Mouse (Mus musculus): Measurements from ENCODE around the gene Ppp5c. TPM values are rescaled to one million over a fixed set of nuclear protein-coding genes. Genes with fewer than 3 reads are reported as not detected.

Gene Ppp5c
- polyA plus RNA-seq, 1 experiment from 2014 or later: 101 TPM

DNA sequence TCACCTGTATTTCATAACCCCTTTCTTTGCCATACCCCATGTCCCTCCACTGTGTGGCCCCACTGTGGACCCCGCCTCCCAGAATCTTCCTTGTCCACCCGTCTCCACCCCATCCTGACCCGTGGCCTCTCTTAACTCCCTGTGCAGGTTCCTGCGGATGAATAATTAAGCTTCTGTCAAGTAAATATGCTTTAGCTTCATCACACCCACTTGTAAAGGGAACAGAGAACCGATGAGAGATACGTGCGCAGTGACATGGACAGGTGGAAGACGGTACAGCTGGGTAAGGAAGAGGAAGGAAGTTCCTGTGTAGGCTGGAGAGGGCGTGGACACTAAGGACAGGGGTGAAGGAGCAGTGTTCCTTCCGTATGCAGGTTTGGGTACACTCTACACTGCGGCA, 35.1 kb upstream of the Ppp5c start:
- peaks cover 37% of the 10 kb centered on the region for H3K4me1 ChIP-seq (replicated peaks; ENCODE audit: control insufficient read depth, insufficient read depth, low read length)
- 11% methylated on average over 11 of the region's 11 CpGs for WGBS
- H3K4me3 ChIP-seq (ENCODE audit: low read depth, low read length): peak overlapping the region; percentile 65
- H3K27ac ChIP-seq (ENCODE audit: low read depth): peak overlapping the region; percentile 86
- H3K9me3 ChIP-seq (ENCODE audit: control insufficient read depth, low read length): no peaks in the 10 kb centered on the region
- DNase-seq (ENCODE audit: low spot score) (peak; percentile 79), ATAC-seq (replicated peaks; ENCODE audit: low FRiP score, low TSS enrichment, low read depth) (peak; percentile 40)
- no peaks in the 10 kb centered on the region for H3K27me3 ChIP-seq (replicated peaks; ENCODE audit: control insufficient read depth, insufficient read depth, low read length)
- peak overlapping the region; percentile 67 for H3K4me2 ChIP-seq (ENCODE audit: low read length)
- peak overlapping the region; percentile 64 for H3K9ac ChIP-seq (ENCODE audit: low read length)
- H3K36me3 ChIP-seq (ENCODE audit: control insufficient read depth, insufficient read depth, low read length): no peaks in the 10 kb centered on the region

DNA sequence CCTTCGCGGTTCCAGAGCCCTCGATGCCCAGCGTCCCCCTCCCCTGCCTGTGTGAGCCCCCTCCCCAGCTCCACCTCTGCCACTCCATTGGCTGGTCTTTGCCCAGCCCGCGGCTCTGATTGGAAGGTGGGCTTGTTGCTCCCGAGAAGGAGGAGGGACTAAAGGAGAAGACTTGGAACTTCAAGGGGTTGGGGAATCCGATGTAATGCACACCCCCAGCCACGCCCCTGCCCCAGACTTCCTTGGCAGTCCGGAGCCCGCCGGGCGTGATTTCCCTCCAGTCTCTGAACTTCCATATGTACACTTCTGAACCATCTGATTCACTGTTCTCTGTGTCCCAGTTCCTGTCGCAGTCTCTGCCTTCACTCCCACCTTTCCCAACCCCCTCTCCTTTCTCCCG, 34.7 kb upstream of the Ppp5c start, which contains the start of gene Hif3a:
Hif3a (minus strand) TSS at position 39 of the 400 bp plus-strand sequence.
- WGBS: 0% methylated on average over 15 of the region's 15 CpGs
- H3K9ac ChIP-seq (ENCODE audit: low read length): peak within 1 kb of the TSS; percentile 64

DNA sequence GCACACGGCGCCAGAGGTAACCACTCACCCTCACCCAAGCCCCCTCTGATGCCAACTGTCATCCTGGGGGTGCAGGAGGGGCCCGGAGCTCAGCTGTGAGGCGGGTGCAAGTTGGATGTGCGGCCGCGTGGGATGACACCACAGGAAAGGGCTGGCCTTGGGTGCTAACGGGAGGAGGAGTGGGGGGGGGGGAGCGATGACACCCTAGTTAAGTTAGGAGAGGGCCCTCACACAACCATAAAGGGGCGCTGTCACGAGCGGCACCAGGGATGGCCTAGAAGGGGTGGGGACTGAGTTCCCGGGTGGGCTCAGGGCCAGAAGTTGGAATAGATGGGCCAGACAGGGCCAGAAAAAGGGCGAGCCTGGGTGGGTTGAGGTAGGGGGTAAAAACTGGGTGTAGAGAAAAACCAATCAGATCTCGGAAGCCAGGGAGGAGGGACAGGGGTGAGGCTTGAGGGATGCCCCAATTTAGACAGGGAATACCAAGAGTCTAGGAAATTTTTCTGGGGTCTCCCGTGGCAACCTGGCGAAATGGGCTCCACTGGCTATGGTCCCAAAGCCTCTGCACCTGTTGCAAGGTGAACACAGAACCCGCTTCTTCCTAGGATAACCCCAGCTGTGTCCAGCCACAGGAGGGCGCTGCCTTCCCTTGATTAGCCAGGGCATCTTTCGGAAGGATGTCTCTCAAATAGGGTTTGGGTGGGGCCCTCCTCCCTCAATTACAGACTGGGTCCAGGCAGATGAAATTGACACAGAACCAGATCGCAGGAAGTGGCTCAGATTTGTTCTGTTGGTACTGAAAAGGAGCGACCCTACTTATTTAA, 33.3 kb upstream of the Ppp5c start:
- Histone ChIP-seq H3K4me3 (ENCODE audit: low read depth, low read length) (peak overlapping the region; percentile 65), H3K27ac (ENCODE audit: low read depth) (peak overlapping the region; percentile 95), H3K9ac (ENCODE audit: low read length) (peak overlapping the region; percentile 64), H3K4me1 (replicated peaks; ENCODE audit: control insufficient read depth, insufficient read depth, low read length) (peaks cover 50% of the 10 kb centered on the region), H3K27me3 (replicated peaks; ENCODE audit: control insufficient read depth, insufficient read depth, low read length) (no peaks in the 10 kb centered on the region), H3K9me3 (ENCODE audit: control insufficient read depth, low read length) (no peaks in the 10 kb centered on the region), H3K4me2 (ENCODE audit: low read length) (peak overlapping the region; percentile 67), H3K36me3 (ENCODE audit: control insufficient read depth, insufficient read depth, low read length) (no peaks in the 10 kb centered on the region)
- ATAC-seq (replicated peaks; ENCODE audit: low FRiP score, low TSS enrichment, low read depth): no peak
- 76% methylated on average over 21 of the region's 22 CpGs for WGBS
- DNase-seq (ENCODE audit: low spot score): peak; percentile 60

More for the DNA sequence above, 34.7 kb upstream of the Ppp5c start, which contains the start of gene Hif3a:
- Histone ChIP-seq H3K27me3 (replicated peaks; ENCODE audit: control insufficient read depth, insufficient read depth, low read length) (no peaks in the 10 kb centered on the region), H3K36me3 (ENCODE audit: control insufficient read depth, insufficient read depth, low read length) (no peaks in the 10 kb centered on the region), H3K4me3 (ENCODE audit: low read depth, low read length) (peak within 1 kb of the TSS; percentile 65), H3K9me3 (ENCODE audit: control insufficient read depth, low read length) (no peaks in the 10 kb centered on the region), H3K4me1 (replicated peaks; ENCODE audit: control insufficient read depth, insufficient read depth, low read length) (peaks cover 42% of the 10 kb centered on the region), H3K27ac (ENCODE audit: low read depth) (peak within 1 kb of the TSS; percentile 86), H3K4me2 (ENCODE audit: low read length) (peak within 1 kb of the TSS; percentile 67)
- DNase-seq (ENCODE audit: low spot score) (peak; percentile 88), ATAC-seq (replicated peaks; ENCODE audit: low FRiP score, low TSS enrichment, low read depth) (peak; percentile 68)

DNA sequence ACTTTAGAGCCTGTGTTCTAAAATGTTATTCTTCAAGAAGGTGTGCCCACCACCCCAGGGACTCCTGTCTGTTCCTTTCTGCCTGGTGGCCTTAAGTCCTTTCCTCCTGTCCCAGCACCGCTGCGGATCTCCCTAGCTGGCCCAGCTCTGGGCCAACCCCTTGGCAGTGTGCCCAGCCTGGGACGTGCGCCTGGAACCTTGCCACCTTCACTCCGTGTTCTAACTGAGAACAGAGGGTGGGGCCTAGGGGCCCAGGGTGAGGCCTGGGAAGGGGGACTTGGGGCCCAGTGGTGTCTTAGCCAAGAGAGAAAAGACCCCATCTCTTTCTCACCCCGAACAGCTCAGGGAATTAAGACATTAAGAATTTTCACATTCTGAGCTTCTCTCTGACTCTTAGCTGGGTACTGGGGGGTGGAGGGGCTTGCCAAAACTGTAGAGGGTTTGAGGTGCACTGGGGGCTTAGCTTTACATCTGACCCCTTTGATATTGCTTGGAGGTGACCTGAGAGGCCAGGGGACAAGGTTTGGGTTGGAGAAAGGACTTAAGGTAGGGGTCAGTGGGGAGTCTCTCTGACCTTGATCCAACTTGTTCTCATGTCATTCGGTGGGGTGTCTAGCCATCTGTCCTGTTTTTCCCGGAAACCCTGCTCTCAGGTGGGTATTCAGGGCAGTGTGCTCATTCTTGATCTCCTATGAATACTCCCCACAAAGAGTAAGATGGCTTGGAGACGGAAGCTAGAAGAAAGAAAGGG, 32.5 kb upstream of the Ppp5c start:
- Histone ChIP-seq H3K4me3 (ENCODE audit: low read depth, low read length) (peak overlapping the region; percentile 65), H3K36me3 (ENCODE audit: control insufficient read depth, insufficient read depth, low read length) (peaks cover under 1% of the 10 kb centered on the region; the same call in 1 of the 2 replicates), H3K27me3 (replicated peaks; ENCODE audit: control insufficient read depth, insufficient read depth, low read length) (no peaks in the 10 kb centered on the region), H3K4me2 (ENCODE audit: low read length) (peak overlapping the region; percentile 67), H3K27ac (ENCODE audit: low read depth) (peak overlapping the region; percentile 95), H3K9ac (ENCODE audit: low read length) (peak overlapping the region; percentile 64), H3K9me3 (ENCODE audit: control insufficient read depth, low read length) (no peaks in the 10 kb centered on the region), H3K4me1 (replicated peaks; ENCODE audit: control insufficient read depth, insufficient read depth, low read length) (peaks cover 50% of the 10 kb centered on the region)
- DNase-seq (ENCODE audit: low spot score): peak; percentile 97
- no peak for ATAC-seq (replicated peaks; ENCODE audit: low FRiP score, low TSS enrichment, low read depth)
- WGBS: 23% methylated on average over 9 of the region's 9 CpGs

DNA sequence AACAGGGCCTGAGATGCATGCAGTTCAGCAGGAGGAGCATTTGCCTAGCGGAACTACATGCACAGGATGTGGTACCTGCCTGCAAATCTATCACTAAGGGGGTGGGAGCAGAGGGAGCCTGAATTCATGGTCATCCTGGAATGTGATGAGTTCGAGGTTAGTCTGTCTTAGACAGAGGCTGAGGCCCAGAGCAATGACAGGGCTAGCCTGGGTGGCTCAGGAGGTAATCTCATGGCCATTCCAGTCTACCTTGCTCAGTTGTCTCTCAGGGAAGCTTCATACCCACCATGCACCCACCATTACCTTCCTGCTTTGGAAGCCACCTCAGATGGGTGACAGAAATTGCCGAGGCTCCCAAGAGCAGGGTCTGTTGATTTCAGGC, 31.7 kb upstream of the Ppp5c start:
- 65% methylated on average over 3 of the region's 3 CpGs for WGBS
- peaks cover 50% of the 10 kb centered on the region for H3K4me1 ChIP-seq (replicated peaks; ENCODE audit: control insufficient read depth, insufficient read depth, low read length)
- no peaks in the 10 kb centered on the region for H3K9me3 ChIP-seq (ENCODE audit: control insufficient read depth, low read length)
- H3K4me3 ChIP-seq (ENCODE audit: low read depth, low read length): peak overlapping the region; percentile 65
- peaks cover 8% of the 10 kb centered on the region for H3K36me3 ChIP-seq (ENCODE audit: control insufficient read depth, insufficient read depth, low read length)
- H3K9ac ChIP-seq (ENCODE audit: low read length): peak overlapping the region; percentile 30; the same call in 1 of the 2 replicates
- ATAC-seq (replicated peaks; ENCODE audit: low FRiP score, low TSS enrichment, low read depth) (no peak), DNase-seq (ENCODE audit: low spot score) (peak; percentile 52)
- H3K4me2 ChIP-seq (ENCODE audit: low read length): peak overlapping the region; percentile 67
- peak overlapping the region; percentile 95 for H3K27ac ChIP-seq (ENCODE audit: low read depth)
- H3K27me3 ChIP-seq (replicated peaks; ENCODE audit: control insufficient read depth, insufficient read depth, low read length): no peaks in the 10 kb centered on the region

DNA sequence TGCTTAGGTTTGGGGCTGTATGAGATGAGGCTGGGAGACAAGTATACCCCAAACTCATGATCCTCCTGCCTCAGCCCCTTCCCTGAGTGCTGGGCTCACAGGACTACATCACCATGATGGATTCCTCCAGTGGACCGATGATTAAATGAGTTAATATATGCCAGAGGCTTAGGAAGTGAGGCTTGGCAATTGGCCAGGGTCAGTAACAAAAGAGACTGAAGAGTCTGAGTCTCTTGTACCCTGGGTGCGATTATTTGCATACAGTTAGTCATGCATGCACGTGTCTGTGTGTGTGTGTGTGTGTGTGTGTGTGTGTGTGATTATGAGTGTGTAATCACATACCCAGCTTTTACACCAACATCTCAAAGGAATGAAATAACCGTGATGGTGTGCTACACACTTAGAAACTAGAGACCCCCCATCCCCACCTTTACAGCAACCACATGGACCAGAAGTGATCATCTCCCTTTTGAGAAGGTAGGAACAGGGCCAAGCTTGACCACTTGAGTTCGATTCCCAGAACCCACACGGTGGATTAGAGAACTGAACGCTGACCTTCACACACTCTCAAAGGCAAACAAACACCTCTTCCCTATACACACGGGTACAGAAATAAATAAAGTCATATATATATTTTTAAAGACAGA, 31.2 kb upstream of the Ppp5c start:
- Histone ChIP-seq H3K27ac (ENCODE audit: low read depth) (peak overlapping the region; percentile 95), H3K4me2 (ENCODE audit: low read length) (peak overlapping the region; percentile 67), H3K9me3 (ENCODE audit: control insufficient read depth, low read length) (no peaks in the 10 kb centered on the region), H3K27me3 (replicated peaks; ENCODE audit: control insufficient read depth, insufficient read depth, low read length) (no peaks in the 10 kb centered on the region), H3K4me3 (ENCODE audit: low read depth, low read length) (peak overlapping the region; percentile 65), H3K9ac (ENCODE audit: low read length) (no peak overlapping the region), H3K4me1 (replicated peaks; ENCODE audit: control insufficient read depth, insufficient read depth, low read length) (peaks cover 50% of the 10 kb centered on the region), H3K36me3 (ENCODE audit: control insufficient read depth, insufficient read depth, low read length) (peaks cover 13% of the 10 kb centered on the region)
- WGBS: 36% methylated on average over 8 of the region's 8 CpGs
- peak; percentile 50 for DNase-seq (ENCODE audit: low spot score)
- no peak for ATAC-seq (replicated peaks; ENCODE audit: low FRiP score, low TSS enrichment, low read depth)

DNA sequence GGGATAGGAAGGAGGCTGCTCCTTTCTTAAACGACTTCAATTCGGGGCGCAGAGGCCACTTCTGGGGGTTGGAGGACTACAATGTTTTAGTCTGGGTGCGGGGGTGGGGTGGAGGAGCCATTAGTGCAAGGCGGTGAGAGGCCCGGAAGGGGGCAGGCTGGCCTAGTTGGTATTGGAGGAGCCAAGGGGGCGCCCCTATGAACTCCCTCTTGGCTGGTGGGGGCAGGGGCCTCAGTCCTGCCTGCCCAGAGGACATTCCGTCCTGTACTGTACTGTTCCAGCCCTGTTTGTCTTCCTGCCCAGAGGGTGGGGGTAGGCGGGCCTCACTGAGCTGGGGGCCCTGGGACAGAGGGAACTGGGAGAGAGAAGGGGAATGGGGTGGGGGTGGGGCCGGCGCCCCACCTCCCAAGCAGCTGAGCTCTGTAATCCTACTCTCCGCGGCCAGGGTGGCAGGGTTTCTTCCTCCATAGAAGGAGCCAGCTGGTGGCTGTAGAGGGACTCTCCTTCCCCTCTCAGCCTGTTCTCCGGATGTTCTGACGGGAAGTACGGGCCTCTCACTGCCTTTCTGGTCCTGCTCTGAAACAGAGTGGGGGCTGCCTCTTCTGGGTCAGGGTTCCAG, 30.5 kb upstream of the Ppp5c start:
- Histone ChIP-seq H3K4me3 (ENCODE audit: low read depth, low read length) (peak overlapping the region; percentile 21), H3K9me3 (ENCODE audit: control insufficient read depth, low read length) (no peaks in the 10 kb centered on the region), H3K9ac (ENCODE audit: low read length) (no peak overlapping the region), H3K27me3 (replicated peaks; ENCODE audit: control insufficient read depth, insufficient read depth, low read length) (no peaks in the 10 kb centered on the region), H3K4me2 (ENCODE audit: low read length) (peak overlapping the region; percentile 67), H3K27ac (ENCODE audit: low read depth) (peak overlapping the region; percentile 95), H3K36me3 (ENCODE audit: control insufficient read depth, insufficient read depth, low read length) (peaks cover 19% of the 10 kb centered on the region), H3K4me1 (replicated peaks; ENCODE audit: control insufficient read depth, insufficient read depth, low read length) (peaks cover 50% of the 10 kb centered on the region)
- WGBS: 1% methylated on average over 15 of the region's 16 CpGs
- peak; percentile 70 for ATAC-seq (replicated peaks; ENCODE audit: low FRiP score, low TSS enrichment, low read depth)
- peak; percentile 90 for DNase-seq (ENCODE audit: low spot score)

Data from intestine, embryonic 14.5 days (tissue).